Mouse (Mus musculus) thymus, postnatal 36 days (tissue): Measurements from ENCODE around the gene Hdgfl3.

Experiments
- DNase-seq, 2 experiments: peaks; one replicate each; pipeline ENCODE4 v3.0.0; 2022; ENCODE audit warnings: mixed read lengths in 2 of 2

Hdgfl3 gene

GRCm38 (mm10) chr7:81934267-81934745 lies at the start of gene Hdgfl3:
Hdgfl3 (minus strand) TSS chr7:81934473.
- peak; percentile 58 to 66 for DNase-seq

GRCm38 (mm10) chr7:81983651-81984050 lies 49.4 kb upstream of the Hdgfl3 start:
- DNase-seq, result no peak

GRCm38 (mm10) chr7:81978304-81978703 lies 44.0 kb upstream of the Hdgfl3 start:
- no peak for DNase-seq

DNA sequence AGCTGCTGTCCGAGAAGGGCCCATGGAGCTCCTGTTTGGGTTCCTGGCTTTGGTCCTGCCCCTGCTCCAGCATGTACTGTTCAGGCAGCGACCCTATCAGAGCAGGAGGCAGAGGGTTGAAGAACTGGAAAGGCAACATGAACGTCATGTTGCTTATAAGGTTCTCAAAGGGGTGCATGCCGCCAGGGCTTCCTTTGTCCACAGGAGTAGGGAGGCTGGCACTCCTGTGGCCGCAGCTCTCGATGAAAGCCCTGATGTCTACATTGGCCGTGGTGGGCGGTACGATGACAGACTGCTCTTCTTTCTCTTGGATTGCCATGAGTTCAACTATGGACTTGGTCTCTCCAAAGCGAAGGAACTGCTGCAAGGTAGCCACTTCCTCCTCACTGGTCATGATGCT lies 40.3 kb upstream of the Hdgfl3 start:
- DNase-seq, result no peak

DNA sequence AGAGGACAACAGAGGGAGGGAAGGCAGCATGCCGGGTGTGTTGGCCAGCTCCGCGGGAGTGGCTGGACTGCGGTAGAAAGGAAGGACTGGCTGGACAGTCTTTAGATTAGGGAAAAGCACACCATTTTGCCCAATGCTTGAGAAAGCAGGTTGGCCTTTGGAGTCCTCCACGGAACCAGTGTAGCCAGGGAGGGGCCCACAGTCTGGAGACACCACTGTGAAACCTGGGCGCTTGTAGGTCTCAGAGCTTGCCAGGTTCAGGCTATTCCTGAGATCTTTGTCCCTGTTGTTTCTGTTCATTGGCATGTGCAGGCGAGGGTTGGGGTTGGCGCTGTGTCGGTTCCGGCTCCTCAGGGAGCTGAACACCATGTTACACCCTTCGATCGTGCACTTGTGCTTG lies 39.7 kb upstream of the Hdgfl3 start:
- no peak for DNase-seq

GRCm38 (mm10) chr7:81973339-81973738 lies 39.1 kb upstream of the Hdgfl3 start:
- no peak for DNase-seq

DNA sequence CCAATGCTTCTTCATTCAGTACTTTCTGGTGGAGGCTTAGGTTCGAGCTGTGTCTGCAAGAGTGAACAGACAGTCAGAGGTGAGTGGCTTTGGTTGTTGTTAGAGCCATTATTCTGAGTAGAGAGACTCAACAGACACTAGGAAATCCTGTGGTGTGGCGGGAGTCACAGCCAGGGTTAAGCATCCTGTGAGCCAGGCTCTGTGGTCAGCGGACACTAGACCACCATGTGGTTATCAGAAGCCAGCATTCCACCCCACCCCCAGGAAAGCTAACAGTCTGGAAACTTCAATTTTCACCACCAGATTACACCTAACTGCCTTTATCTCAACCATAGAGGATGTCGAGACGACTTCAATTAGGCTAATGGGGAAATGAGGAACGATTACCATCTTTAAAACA lies 34.7 kb upstream of the Hdgfl3 start:
- DNase-seq, result no peak

DNA sequence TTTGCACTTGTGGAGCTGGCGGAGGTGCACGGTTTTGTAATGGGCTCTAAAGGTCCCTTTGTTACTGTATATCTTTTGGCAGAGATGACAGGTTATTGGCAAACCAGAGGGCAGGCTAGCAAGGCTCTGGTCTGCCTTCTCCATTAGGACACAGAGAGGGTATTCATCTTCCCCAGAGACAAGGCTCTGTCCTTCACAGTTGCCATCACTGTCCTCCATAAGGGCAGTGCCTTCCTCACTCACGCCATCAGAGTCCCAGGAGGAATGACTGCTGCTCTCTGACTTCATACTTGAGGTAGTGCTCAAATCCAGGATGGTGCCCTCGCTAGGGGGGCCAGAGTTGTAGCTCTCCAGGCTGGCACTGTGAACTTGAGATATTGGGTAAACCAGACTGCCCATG lies 34.2 kb upstream of the Hdgfl3 start:
- no peak for DNase-seq

DNA sequence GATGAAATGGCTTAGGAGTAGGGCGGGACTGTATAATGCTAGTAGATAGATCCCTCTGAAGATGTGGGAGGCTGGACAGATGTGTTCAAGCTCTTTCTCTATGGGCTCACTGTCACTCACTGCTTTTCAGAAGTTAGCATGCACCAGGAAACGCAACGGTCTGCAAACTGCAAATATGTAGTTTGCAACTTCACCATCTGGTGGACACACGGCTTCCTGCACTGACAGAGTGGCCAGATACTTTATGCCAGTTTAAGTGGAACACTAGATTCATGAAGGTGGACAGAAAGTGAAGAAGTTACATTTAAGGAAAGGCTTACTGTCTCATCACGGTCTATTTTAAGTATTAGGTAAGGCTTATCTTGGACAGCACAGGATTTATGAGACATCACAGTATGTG lies 31.9 kb upstream of the Hdgfl3 start:
- no peak for DNase-seq

DNA sequence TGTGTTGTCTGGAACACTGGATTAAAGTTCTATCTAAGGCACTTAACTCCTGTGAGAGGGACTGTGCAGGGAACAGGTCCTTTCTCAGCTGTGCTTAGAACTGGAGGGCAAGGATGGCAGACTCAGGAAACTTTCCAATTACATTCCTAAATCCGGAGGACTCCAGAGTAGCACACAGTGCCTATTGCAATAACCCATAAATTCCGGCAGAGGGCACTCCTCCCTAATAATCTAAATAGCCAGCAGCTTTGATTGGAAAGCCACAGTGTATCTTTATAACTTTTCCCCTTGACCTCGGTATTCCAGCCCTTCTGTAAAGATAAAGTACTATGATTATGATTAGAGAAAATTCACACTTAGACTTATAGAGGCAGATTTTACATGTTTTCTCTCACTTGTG lies 25.4 kb upstream of the Hdgfl3 start:
- no peak for DNase-seq

DNA sequence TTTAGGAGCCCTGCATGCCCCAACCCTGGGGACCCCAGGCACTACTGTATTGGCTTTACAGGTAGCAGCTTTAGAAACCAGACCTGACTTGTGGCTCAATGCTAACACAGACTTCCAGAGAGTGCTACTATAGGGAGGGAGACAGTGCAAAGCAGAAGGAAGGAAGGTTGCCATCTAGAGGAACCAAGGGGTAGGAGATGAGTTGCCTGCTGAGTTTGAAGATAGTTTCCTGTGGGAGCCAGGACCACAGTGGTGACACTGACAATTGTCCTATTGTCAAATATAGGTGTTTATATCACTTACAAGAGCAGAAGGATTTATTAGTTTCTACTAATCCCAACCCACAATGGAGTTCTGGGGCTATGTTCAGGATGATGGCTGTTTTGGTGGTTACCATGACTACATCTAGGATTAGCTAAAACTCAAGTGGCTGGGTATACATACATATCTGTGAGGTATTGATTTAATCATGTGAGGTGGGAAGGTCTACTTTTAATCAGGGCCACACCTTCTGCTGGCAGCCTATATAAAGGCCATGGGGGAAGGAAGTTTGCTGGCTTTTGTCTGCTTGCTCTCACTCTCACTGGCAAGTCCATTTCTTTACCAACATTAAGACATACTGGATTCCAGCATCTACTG lies 20.1 kb upstream of the Hdgfl3 start:
- DNase-seq, result peak; percentile 17 to 24

- DNase-seq, result no peak
Observed at GRCm38 (mm10) chr7:81950499-81950898, 16.2 kb upstream of the Hdgfl3 start.

- DNase-seq, result no peak
Observed at GRCm38 (mm10) chr7:81945398-81945797, 11.1 kb upstream of the Hdgfl3 start.

DNA sequence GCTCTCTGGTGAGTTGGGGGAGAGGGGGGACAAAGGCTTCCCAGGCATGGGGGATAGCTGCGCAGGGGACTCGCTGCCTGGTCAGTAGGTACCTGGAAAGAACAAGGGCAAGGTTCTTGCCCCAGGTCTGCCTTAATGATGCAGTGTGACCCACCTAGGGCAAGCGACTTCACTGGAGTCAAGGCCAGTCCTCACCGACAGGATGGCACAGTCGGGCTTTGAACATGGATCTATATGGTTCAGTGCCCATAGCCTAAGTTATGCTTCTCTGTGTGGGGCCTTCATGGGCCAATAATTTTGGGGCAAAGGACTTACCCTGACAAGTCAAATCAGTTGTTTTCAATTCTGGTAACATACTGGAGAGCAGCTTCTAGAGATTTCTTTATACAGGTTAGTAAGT lies 533 bp upstream of the Hdgfl3 start:
- no peak for DNase-seq

DNA sequence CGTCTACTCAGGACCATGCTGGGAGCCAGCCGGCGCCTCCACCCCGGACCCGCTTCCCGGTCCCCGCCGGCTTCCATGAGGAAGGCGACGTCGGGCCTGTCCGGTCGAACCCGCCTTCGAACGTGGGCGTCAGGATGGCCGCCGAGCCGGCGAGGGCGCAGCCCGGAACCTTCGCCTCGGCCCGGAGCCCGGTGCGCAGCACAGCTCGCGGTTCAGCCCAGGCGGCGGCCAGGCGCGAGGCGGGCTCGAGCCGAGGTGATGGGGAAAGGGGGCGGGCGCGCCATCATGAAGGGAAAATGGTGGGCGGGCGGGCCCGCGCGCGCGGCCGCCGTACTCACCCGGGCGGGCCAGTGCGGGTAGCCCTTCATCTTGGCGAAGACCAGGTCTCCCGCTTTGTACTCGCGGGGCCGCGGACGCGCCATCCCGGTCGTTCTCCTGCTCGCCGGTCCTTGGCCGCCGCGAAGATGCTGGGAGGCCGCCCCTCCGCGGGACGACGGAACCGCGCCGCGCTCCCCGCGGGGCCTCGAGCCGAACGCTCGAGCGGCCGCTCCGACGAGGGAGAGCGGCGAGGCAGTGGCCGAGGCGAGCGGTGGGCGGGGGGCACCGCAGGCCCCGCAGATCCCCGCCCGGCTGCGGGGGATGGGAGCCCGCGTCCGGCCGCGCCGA lies 539 bp downstream of the Hdgfl3 start:
- DNase-seq, result peak; percentile 63 to 70

DNA sequence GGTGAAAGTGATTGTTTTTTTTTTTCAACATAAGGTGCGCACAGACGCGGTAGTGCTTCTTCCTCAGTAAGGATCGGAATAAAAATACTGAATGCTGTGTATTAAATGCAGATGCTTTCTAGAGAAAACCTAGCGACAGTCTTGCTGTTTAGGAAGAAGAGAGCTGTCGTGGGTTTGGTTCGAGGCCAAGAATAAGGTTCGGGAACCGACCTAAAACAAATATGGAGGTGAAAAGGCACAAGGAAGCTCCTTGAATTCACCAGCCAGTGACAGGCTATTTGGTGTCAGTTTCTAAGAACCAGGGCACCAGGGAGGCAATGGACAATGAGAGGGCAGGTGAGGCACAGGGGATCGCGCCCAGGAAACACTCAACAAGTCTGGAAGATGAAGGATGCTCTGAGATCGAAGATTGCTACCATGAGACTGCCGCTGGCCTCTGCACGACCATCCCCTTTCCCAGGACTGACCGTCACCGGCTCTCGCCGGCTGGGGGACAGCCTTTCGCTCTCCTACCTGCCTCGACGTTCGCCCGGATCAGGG lies 1.1 kb downstream of the Hdgfl3 start:
- no peak for DNase-seq

DNA sequence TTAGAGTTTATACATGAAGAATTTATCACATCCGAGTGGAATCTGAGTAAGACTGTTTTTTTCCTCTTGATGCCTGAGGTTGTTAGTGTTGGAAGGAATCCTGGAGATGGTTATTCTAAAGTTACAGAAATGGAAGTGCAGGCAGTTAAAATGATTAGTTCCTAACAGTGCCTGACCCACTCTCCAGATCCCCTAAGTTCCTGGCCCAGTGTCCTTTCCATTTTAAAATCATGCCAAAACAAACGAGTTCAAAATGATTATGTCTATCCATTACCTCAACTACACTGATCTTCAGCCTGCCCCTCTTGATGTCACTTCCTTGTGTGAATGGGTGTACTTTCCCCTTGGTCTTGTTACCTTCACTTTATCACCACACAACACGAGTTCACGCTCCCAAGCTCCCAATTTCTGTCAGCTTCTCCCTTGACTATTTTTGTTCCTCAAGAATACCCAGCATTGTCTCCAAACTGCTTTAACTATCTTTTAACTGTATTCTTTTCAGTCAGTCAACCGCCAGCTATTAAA lies 1.7 kb downstream of the Hdgfl3 start:
- DNase-seq, result no peak

GRCm38 (mm10) chr7:81928998-81929397 lies 5.3 kb downstream of the Hdgfl3 start:
- no peak for DNase-seq

DNA sequence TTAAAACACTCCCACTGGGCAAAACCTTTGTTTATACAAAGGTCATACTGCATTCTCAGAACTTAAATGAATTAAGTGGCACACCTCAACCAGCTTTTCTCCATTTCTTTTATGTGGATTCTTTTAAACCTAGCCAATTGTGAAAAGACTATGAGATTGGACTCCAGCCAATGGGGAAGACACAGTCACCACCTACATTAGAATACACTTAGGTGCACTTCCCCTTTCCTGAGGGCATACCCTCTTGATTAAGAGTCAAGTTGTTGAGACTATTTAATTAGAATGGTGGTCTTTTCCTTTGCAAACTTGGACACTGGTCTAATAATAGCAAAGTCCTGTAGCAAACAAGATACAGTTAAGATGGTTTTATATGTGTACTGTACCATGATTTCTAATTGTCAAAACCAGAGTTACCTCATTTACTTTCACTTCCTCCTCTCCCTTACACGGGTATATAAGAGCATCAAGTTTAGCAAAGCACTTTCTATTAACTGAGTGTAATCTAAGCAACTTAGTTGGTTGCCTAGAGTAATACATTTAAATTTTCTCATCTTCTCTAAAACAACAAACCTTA lies 12.8 kb downstream of the Hdgfl3 start:
- no peak for DNase-seq

DNA sequence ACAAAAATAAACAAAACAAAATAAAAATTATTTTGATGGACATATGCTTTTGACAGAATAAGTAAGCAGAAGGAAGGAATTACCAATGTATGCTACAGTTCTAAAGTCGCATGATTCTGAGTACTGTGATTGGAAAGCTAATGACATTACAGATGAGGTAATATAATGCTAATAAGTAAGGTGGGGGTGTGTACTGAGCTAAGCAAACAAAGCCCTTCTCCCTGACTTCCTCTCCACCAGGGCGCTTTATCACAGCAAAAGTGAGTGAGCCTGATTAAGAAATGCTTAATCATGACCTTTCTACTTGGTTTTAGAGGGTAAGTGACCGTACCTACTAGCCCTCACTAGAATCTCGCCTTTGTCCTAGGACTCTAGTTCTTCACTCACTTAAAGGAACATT lies 14.0 kb downstream of the Hdgfl3 start:
- DNase-seq, result no peak

DNA sequence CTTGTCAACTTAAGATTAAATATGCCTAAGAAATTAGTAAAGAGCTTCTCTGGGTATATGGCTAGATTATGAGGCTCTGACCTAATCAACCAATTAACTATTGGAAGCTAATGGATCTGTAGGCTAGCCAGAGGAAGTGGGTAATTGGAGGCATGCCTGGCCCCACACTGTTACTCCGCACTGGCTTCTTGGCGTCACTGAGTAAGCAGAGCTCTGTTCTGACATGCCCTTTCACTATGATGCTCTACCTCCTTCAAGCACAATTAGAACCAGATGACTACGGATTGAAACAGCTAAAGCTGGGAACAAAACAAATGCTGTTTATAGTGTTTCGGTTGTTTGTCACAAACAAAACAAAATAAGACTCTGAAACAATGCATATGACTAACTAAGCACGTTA lies 16.0 kb downstream of the Hdgfl3 start:
- no peak for DNase-seq

- DNase-seq, result no peak
Observed at GRCm38 (mm10) chr7:81904926-81905325, 29.3 kb downstream of the Hdgfl3 start.

DNA sequence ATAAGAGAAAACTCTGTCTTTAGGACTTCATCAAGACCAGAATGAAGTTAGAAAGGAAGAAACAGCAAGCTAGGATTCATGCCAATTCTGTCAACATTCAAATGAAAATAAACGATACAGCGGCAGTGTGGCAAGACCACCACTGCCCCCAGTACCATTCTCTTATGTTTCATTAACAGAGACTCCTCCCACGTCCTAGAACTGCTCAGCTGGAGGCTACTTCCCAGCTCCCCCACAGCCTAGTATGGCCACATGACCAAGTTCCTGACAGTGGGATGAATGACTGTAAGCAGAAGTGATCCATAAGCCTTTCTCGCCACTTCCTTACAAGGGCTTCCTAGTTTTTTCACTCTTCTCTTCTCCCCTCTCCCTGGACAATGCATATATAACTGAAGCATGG lies 30.2 kb downstream of the Hdgfl3 start:
- no peak for DNase-seq

DNA sequence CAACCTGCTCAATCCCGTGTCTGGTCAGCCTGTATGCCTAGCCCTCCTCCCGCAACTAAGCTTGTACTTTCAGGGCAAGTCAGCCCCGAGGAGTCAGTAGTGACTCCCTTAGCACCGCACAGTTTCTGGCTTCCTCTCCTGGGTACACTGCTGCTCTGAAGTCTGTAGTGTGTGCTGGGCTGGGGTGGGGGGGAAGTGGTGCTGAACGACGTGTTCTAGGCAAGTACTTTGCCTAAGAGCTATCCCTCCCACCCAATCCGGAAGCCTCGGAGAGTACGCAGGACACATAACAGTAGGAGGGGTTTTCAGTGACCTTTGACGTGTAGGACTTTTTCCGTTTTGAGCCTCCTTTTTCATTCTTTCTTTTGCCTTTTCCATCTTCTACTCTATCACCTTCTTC lies 34.9 kb downstream of the Hdgfl3 start:
- no peak for DNase-seq
